Mouse (Mus musculus) thymus, adult 2 months (tissue): ENCODE data around the gene Bag3.

Experiments
- CTCF ChIP-seq: fragments of 200-500 bp; IDR thresholded peaks from 2 replicates; pipeline ENCODE4 v1.5.1; 2012; ENCODE audit warnings: mild to moderate bottlenecking, control low read depth, low read length, moderate library complexity, borderline replicate concordance; ENCODE audit not compliant: control insufficient read depth, poor library complexity, insufficient read depth; ENCODE audit errors: extremely low read depth
- POLR2A ChIP-seq: fragments of 200-500 bp; IDR thresholded peaks from 2 replicates; pipeline ENCODE4 v1.6.1; 2012; ENCODE audit warnings: mild to moderate bottlenecking, low read length, control low read depth, moderate library complexity; ENCODE audit not compliant: control insufficient read depth, poor library complexity, insufficient read depth; ENCODE audit errors: extremely low read depth

GRCm38 (mm10) chr7:128551087-128551457, 27.7 kb downstream of the Bag3 start:
- TF ChIP-seq CTCF = no peak
- TF ChIP-seq POLR2A = no peak
